Mouse (Mus musculus) stomach, embryonic 15.5 days (tissue): ENCODE data around the gene Nid2. TPM values are rescaled to one million over a fixed set of nuclear protein-coding genes. Genes with fewer than 3 reads are reported as not detected.

Experiments
- ATAC-seq: fragments of 200-750 bp; cut with Nextera tagmentation; 2 replicates; pipeline ENCODE4 v1.8.0; 2017; ENCODE audit warnings: low read depth, moderate number of reproducible peaks, moderate TSS enrichment; ENCODE audit not compliant: insufficient read depth, low FRiP score
- H3K27ac ChIP-seq: fragments of 300-500 bp; sonication (generic); 2 replicates; pipeline ENCODE4 v1.5.1; 2015; ENCODE audit warnings: mild to moderate bottlenecking, inconsistent platforms
- H3K27me3 ChIP-seq: fragments of 300-500 bp; sonication (generic); replicated peaks from 2 replicates; pipeline ENCODE4 v1.6.1; 2015; ENCODE audit warnings: inconsistent platforms
- H3K36me3 ChIP-seq: fragments of 300-500 bp; sonication (generic); 2 replicates; pipeline ENCODE4 v1.6.1; 2015; ENCODE audit warnings: inconsistent platforms
- H3K4me1 ChIP-seq: fragments of 300-500 bp; sonication (generic); 2 replicates; pipeline ENCODE4 v1.6.1; 2015; ENCODE audit warnings: inconsistent platforms
- H3K4me2 ChIP-seq: fragments of 300-500 bp; sonication (generic); 2 replicates; pipeline ENCODE4 v1.6.1; 2015; ENCODE audit warnings: mild to moderate bottlenecking, inconsistent platforms
- H3K4me3 ChIP-seq: fragments of 300-500 bp; sonication (generic); replicated peaks from 2 replicates; pipeline ENCODE4 v1.5.1; 2015; ENCODE audit warnings: inconsistent platforms
- H3K9ac ChIP-seq: fragments of 300-500 bp; sonication (generic); 2 replicates; pipeline ENCODE4 v1.6.1; 2015; ENCODE audit warnings: inconsistent platforms
- H3K9me3 ChIP-seq: fragments of 300-500 bp; sonication (generic); 2 replicates; pipeline ENCODE4 v1.6.1; 2016; ENCODE audit warnings: inconsistent platforms
- WGBS: fragments of 180-500 bp; shearing (Covaris S2); methylation state at CpG from one replicate; pipeline ENCODE4 v1.1.7; 2015; 5-methylcytosine and 5-hydroxymethylcytosine counted together
- polyA plus RNA-seq: library from polyadenylated mRNA; unstranded; fragments of >200 nt; fragmentation: Nextera tagmentation; extraction: Ambion mirVana; gene quantifications from 2 replicates; pipeline ENCODE4 v1.2.1, GENCODE M21; 2015

Nid2 gene
- polyA plus RNA-seq, 1 experiment from 2014 or later = 73.8 TPM

DNA sequence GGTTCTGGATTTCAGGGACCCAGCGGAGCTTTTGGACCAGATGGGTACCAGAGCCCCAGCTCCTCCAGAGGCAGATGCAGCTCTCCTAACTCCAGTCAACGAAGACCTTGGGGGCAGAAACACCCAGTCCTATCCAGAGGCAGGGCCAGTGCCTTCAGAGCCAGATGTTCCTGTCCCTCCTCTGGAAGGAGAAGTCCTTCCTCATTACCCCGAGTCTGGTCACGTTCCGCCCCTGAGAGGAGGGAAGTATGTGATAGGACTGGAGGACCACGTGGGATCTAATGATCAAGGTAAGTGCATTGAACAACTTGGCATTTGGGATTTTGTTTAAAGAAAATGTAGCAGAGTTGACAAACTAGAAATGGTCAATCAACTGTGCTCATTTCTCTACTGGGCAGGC, 17.6 kb downstream of the Nid2 start:
- WGBS = 90% methylated on average over 6 of the region's 6 CpGs
- H3K4me1 ChIP-seq = peaks cover 11% of the 10 kb centered on the region; the same call in 1 of the 2 replicates
- no peak overlapping the region for H3K27ac ChIP-seq
- H3K36me3 ChIP-seq = no peaks in the 10 kb centered on the region
- H3K27me3 ChIP-seq = no peaks in the 10 kb centered on the region
- H3K4me3 ChIP-seq = no peak overlapping the region
- no peak overlapping the region for H3K9ac ChIP-seq
- no peak for ATAC-seq
- no peak overlapping the region for H3K4me2 ChIP-seq
- H3K9me3 ChIP-seq = no peaks in the 10 kb centered on the region

DNA sequence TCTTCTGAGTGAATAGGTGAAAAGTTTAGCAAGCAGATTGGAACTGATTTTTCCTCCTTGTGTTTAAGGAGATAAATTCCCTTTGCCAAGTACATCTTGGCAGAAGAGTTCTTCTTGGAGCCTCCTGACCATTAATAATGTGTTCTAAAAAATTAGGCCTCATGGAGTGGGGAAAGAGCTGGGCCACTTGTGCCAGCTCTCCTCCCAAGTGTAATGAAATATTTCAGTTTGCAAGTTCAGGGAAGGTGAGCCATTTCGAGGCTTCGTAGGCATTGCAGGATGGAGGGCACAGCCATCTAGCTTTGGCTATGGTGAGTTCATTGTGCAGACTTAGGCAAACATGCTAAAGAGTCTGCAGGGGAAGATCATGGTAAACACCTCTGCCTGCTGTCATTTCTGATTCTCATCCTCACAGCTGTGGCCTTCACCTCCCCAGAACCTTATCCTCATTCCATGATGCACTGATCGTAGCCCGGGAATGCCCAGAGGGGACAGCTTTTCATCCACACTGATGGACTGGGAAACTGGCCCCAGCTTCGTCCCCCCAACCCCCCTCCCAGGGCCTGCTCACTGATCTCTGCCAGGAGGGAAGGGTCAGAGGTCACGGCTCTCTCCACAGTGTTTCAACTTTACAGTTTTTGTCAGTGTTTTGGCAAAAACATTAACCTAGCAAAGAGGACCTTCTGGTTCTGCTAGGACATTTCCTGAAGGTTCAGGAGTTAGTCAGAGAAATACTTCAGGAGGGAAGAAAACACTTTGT, 18.6 kb downstream of the Nid2 start:
- H3K9ac ChIP-seq = no peak overlapping the region
- H3K9me3 ChIP-seq = no peaks in the 10 kb centered on the region
- no peak overlapping the region for H3K4me2 ChIP-seq
- ATAC-seq = no peak
- H3K27ac ChIP-seq = no peak overlapping the region
- H3K4me1 ChIP-seq = peaks cover 8% of the 10 kb centered on the region; the same call in 1 of the 2 replicates
- no peak overlapping the region for H3K4me3 ChIP-seq
- H3K36me3 ChIP-seq = no peaks in the 10 kb centered on the region
- WGBS = 50% methylated on average over 6 of the region's 6 CpGs
- no peaks in the 10 kb centered on the region for H3K27me3 ChIP-seq

DNA sequence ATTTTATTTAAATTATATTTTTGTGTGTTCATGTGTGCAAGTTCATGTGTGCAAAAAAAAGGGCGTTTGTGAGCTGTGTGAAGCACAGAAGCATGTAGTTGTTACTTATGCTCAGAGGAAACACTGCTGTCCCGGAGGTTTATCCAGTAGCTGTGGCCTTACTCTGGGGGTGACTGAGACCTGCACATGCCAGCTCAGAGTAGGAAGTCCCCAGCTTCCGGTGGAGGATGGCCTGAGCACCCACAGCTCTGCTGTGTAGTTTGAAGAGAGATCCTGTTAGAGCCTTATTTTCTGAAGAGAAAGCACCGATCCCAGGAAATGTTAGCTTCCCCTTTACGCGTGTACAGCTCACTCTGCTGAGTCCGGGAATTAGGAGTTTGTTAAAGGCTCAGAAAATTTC, 20.1 kb downstream of the Nid2 start:
- Histone ChIP-seq H3K4me3 (no peak overlapping the region), H3K4me1 (peaks cover 9% of the 10 kb centered on the region; the same call in 1 of the 2 replicates), H3K4me2 (no peak overlapping the region), H3K27me3 (no peaks in the 10 kb centered on the region), H3K9ac (no peak overlapping the region), H3K27ac (no peak overlapping the region), H3K9me3 (no peaks in the 10 kb centered on the region), H3K36me3 (no peaks in the 10 kb centered on the region)
- WGBS = 73% methylated on average over 7 of the region's 7 CpGs
- no peak for ATAC-seq

GRCm38 (mm10) chr14:19774036-19774628, 23.1 kb downstream of the Nid2 start:
- ATAC-seq = no peak
- no peaks in the 10 kb centered on the region for H3K36me3 ChIP-seq
- no peaks in the 10 kb centered on the region for H3K9me3 ChIP-seq
- peaks cover 11% of the 10 kb centered on the region; the same call in 1 of the 2 replicates for H3K4me1 ChIP-seq
- H3K4me2 ChIP-seq = no peak overlapping the region
- H3K27me3 ChIP-seq = no peaks in the 10 kb centered on the region
- H3K27ac ChIP-seq = no peak overlapping the region
- no peak overlapping the region for H3K9ac ChIP-seq
- H3K4me3 ChIP-seq = no peak overlapping the region
- WGBS = 49% methylated on average over 13 of the region's 13 CpGs

- H3K4me3 ChIP-seq = no peak overlapping the region
- WGBS = 76% methylated on average over 4 of the region's 4 CpGs
- no peak for ATAC-seq
- no peak overlapping the region for H3K27ac ChIP-seq
- no peak overlapping the region for H3K4me2 ChIP-seq
- 0 out of 2 replicates have a peak, but pooled peaks cover 9% of the 10 kb centered on the region for H3K4me1 ChIP-seq
- H3K9me3 ChIP-seq = no peaks in the 10 kb centered on the region
- no peaks in the 10 kb centered on the region for H3K27me3 ChIP-seq
- no peaks in the 10 kb centered on the region for H3K36me3 ChIP-seq
- H3K9ac ChIP-seq = no peak overlapping the region
These were observed 24.4 kb downstream of the Nid2 start for GRCm38 (mm10) chr14:19775491-19775890.

GRCm38 (mm10) chr14:19776179-19776578, 25.1 kb downstream of the Nid2 start:
- Histone ChIP-seq H3K9me3 (no peaks in the 10 kb centered on the region), H3K4me2 (no peak overlapping the region), H3K36me3 (no peaks in the 10 kb centered on the region), H3K27ac (no peak overlapping the region), H3K9ac (no peak overlapping the region), H3K27me3 (no peaks in the 10 kb centered on the region), H3K4me1 (0 out of 2 replicates have a peak, but pooled peaks cover 7% of the 10 kb centered on the region), H3K4me3 (no peak overlapping the region)
- no peak for ATAC-seq
- 85% methylated on average over 5 of the region's 5 CpGs for WGBS

- no peak overlapping the region for H3K4me3 ChIP-seq
- H3K4me1 ChIP-seq = 0 out of 2 replicates have a peak, but pooled peaks cover 6% of the 10 kb centered on the region
- 54% methylated on average over 6 of the region's 6 CpGs for WGBS
- H3K27me3 ChIP-seq = no peaks in the 10 kb centered on the region
- H3K27ac ChIP-seq = no peak overlapping the region
- no peaks in the 10 kb centered on the region for H3K9me3 ChIP-seq
- no peaks in the 10 kb centered on the region for H3K36me3 ChIP-seq
- no peak overlapping the region for H3K9ac ChIP-seq
- no peak for ATAC-seq
- H3K4me2 ChIP-seq = no peak overlapping the region
These were observed 25.8 kb downstream of the Nid2 start for GRCm38 (mm10) chr14:19776890-19777289.

GRCm38 (mm10) chr14:19777365-19777764, 26.3 kb downstream of the Nid2 start:
- Histone ChIP-seq H3K4me1 (0 out of 2 replicates have a peak, but pooled peaks cover 6% of the 10 kb centered on the region), H3K27me3 (no peaks in the 10 kb centered on the region), H3K9me3 (no peaks in the 10 kb centered on the region), H3K4me3 (no peak overlapping the region), H3K27ac (no peak overlapping the region), H3K9ac (no peak overlapping the region), H3K4me2 (no peak overlapping the region), H3K36me3 (no peaks in the 10 kb centered on the region)
- no peak for ATAC-seq
- 74% methylated on average over 6 of the region's 6 CpGs for WGBS

DNA sequence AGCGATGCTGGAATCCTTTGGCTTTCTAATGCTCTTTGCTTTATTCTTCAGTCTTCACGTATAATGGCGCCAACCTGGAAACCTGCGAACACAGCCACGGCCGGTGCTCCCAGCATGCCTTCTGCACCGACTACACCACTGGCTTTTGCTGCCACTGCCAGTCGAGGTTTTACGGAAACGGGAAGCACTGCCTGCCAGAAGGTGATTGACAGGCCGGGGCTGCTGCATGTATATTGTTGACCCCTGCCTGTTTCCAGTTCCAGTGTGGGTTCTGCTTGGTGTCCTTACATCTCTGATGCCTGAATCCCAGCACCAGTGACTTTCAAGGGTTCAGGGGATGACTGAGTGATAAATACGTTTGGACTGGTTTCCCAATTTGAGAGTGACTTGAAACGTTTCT, 26.9 kb downstream of the Nid2 start:
- H3K27me3 ChIP-seq = no peaks in the 10 kb centered on the region
- no peaks in the 10 kb centered on the region for H3K36me3 ChIP-seq
- no peak overlapping the region for H3K4me2 ChIP-seq
- 82% methylated on average over 13 of the region's 13 CpGs for WGBS
- H3K4me3 ChIP-seq = no peak overlapping the region
- H3K4me1 ChIP-seq = 0 out of 2 replicates have a peak, but pooled peaks cover 6% of the 10 kb centered on the region
- no peak overlapping the region for H3K9ac ChIP-seq
- H3K27ac ChIP-seq = no peak overlapping the region
- no peaks in the 10 kb centered on the region for H3K9me3 ChIP-seq
- no peak for ATAC-seq

- Histone ChIP-seq H3K4me3 (no peak overlapping the region), H3K9ac (no peak overlapping the region), H3K4me2 (no peak overlapping the region), H3K4me1 (no peaks in the 10 kb centered on the region), H3K36me3 (no peaks in the 10 kb centered on the region), H3K27me3 (no peaks in the 10 kb centered on the region), H3K9me3 (no peaks in the 10 kb centered on the region), H3K27ac (no peak overlapping the region)
- WGBS = 62% methylated on average over 9 of the region's 9 CpGs
- no peak for ATAC-seq
These were observed 34.9 kb downstream of the Nid2 start for GRCm38 (mm10) chr14:19785797-19786588.

DNA sequence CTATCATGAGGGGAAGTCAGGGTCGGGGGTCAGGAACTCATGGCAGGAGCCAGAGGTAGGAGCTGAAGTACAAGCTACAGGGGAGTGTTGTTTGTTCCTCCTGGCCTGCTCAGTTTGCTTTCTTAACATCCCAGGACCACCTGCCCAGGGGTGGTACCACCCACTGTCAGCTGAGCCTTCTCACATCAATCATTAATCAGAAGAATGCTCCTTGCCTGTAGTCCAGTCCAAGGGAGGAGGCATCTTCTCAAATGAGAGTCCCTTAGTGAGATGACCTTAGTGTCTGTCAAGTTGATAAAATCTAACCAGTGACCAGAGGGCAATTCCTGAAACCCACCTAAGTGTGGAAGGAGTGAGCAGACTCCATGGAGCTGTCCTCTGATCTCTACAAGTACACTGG, 37.4 kb downstream of the Nid2 start:
- H3K27me3 ChIP-seq = no peaks in the 10 kb centered on the region
- 48% methylated on average over 1 of the region's 1 CpGs for WGBS
- no peak overlapping the region for H3K4me3 ChIP-seq
- 0 out of 2 replicates have a peak, but pooled peaks cover 3% of the 10 kb centered on the region for H3K36me3 ChIP-seq
- H3K4me2 ChIP-seq = no peak overlapping the region
- H3K27ac ChIP-seq = no peak overlapping the region
- no peaks in the 10 kb centered on the region for H3K9me3 ChIP-seq
- ATAC-seq = no peak
- no peaks in the 10 kb centered on the region for H3K4me1 ChIP-seq
- no peak overlapping the region for H3K9ac ChIP-seq

GRCm38 (mm10) chr14:19794881-19795280, 43.8 kb downstream of the Nid2 start:
- Histone ChIP-seq H3K27me3 (no peaks in the 10 kb centered on the region), H3K36me3 (peaks cover 3% of the 10 kb centered on the region; the same call in 1 of the 2 replicates), H3K27ac (no peak overlapping the region), H3K4me2 (no peak overlapping the region), H3K4me3 (no peak overlapping the region), H3K9ac (no peak overlapping the region), H3K4me1 (no peaks in the 10 kb centered on the region), H3K9me3 (no peaks in the 10 kb centered on the region)
- no peak for ATAC-seq
- WGBS = 62% methylated on average over 4 of the region's 4 CpGs
